Mouse (Mus musculus) C2C12 (cell line): ENCODE measurements around the gene Traf2.
"Not testable (repeated sequence)": the region's sequence is repeated elsewhere in the genome, so short reads cannot be mapped to it uniquely, and the experiment has no call there.

Experiments used
- CEBPB ChIP-seq: IDR thresholded peaks from one replicate; pipeline ENCODE4 v1.6.1; 2011; ENCODE audit warnings: low read depth, mild to moderate bottlenecking, control low read depth, moderate library complexity
- CTCF ChIP-seq: IDR thresholded peaks from one replicate; pipeline ENCODE4 v1.5.1; 2011; ENCODE audit not compliant: control insufficient read depth, insufficient read depth, insufficient read length
- FOSL1 ChIP-seq: IDR thresholded peaks from one replicate; pipeline ENCODE4 v1.8.0; 2011; ENCODE audit warnings: mild to moderate bottlenecking, low read length; ENCODE audit not compliant: poor library complexity, insufficient read depth, severe bottlenecking
- MAX ChIP-seq: IDR thresholded peaks from one replicate; pipeline ENCODE4 v1.6.1; 2011; ENCODE audit warnings: mild to moderate bottlenecking, control low read depth
- MYOG ChIP-seq: IDR thresholded peaks from one replicate; pipeline ENCODE4 v1.6.1; 2011; ENCODE audit not compliant: control insufficient read depth, insufficient read length; ENCODE audit errors: extremely low read depth
- USF1 ChIP-seq: IDR thresholded peaks from one replicate; pipeline ENCODE4 v1.6.1; 2011; ENCODE audit warnings: low read depth, mild to moderate bottlenecking, control low read depth, moderate library complexity

DNA sequence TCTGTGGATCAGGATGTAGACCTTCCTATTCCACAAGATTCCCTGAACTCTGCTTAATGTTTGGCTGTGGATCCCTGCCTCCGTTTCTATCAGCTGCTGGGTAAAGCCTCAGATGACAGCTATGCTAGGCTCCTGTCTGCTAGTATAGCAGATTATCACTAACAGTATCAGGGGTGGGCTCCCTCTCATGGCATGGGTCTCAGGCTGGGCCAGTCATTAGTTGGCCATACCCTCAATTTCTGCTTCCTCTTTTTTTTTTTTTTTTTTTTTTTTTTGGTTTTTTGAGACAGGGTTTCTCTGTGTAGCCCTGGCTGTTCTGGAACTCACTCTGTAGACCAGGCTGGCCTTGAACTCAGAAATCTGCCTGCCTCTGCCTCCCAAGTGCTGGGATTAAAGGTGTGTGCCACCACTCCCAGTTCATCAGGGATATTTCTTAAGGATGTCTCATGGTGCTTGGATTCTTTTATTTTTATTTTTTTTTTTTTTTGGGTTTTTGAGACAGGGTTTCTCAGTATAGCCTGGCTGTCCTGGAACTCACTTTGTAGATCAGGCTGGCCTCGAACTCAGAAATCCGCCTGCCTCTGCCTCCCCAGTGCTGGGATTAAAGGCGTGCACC, 6.5 kb upstream of the Traf2 start:
- not testable (repeated sequence) for TF ChIP-seq CEBPB, USF1, MAX, CTCF, MYOG, FOSL1
